Mouse (Mus musculus) spleen, adult 2 months (tissue): ENCODE results near the gene Olfr113.
"Not testable (repeated sequence)": the region's sequence is repeated elsewhere in the genome, so short reads cannot be mapped to it uniquely, and the experiment has no call there.

Experiments
- CTCF ChIP-seq: fragments of 200-500 bp; IDR thresholded peaks from 2 replicates; pipeline ENCODE4 v1.5.1; 2011; ENCODE audit warnings: mild to moderate bottlenecking, inconsistent platforms; ENCODE audit not compliant: insufficient read depth, insufficient read length, insufficient replicate concordance; ENCODE audit errors: extremely low read depth
- POLR2A ChIP-seq: fragments of 200-500 bp; IDR thresholded peaks from 2 replicates; pipeline ENCODE4 v1.6.1; 2011; ENCODE audit warnings: low read depth, low read length, inconsistent platforms

GRCm38 (mm10) chr17:37524612-37525011, 52.9 kb downstream of the Olfr113 start:
- TF ChIP-seq POLR2A, CTCF: not testable (repeated sequence)
